Mouse (Mus musculus) megakaryocyte, embryonic 14.5 days (primary cell): ENCODE results near the gene Capn11.

Source experiments
- FLI1 ChIP-seq: IDR thresholded peaks from 2 replicates; pipeline ENCODE4 v1.6.1; 2012; ENCODE audit warnings: low read length, inconsistent platforms, mixed read lengths
- GATA1 ChIP-seq: IDR thresholded peaks from 3 replicates; pipeline ENCODE4 v1.6.1; 2012; ENCODE audit warnings: mixed read lengths, low read length, inconsistent platforms, borderline replicate concordance

DNA sequence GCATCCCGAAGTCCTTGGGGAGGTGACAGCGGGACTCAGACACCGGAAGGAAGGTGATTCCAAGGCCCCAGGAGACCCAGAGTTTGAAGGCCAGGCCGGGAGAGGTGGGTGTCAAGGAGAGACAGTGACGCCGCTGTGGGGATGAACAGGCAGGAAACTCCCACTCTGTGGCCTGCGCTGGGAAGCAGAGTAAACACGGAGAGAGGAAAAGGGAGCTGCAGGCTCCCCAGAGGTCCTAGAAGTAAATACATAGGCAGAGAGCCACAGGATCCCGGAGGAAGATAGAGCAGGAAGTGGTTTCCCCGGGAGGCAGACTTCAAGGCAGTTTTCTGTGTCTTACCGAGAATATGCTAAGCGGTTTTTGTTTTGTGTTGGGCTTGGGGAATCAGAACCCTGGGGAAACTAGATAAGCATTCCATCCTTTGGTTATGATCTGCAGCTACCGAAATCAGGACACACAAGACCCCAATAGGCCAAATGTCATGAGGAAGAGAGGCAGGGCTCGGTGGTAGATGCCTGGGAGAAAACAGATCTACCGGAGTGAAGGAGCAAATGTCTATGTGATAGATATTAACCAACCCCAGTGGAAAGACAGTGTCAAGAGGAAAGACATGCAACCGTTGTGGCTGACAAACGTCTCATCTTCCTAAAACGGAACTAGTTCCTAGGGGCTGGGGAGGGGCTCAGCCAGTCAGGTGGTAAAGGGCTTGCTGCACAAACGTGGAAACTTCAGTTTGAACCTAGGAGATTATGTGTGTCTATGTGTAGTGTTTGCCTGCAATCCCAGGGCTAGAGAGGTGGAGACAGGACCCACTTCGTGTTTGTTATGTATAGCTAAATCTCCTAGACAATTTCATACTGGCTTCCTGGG, 39.5 kb downstream of the Capn11 start:
- TF ChIP-seq GATA1 (no peak), FLI1 (no peak)
